Mouse (Mus musculus): ENCODE results near the gene Ak1. TPM values are rescaled to one million over a fixed set of nuclear protein-coding genes. Genes with fewer than 3 reads are reported as not detected.

Ak1 gene
- polyA plus RNA-seq, 1 experiment from 2014 or later = 22.8 TPM

DNA sequence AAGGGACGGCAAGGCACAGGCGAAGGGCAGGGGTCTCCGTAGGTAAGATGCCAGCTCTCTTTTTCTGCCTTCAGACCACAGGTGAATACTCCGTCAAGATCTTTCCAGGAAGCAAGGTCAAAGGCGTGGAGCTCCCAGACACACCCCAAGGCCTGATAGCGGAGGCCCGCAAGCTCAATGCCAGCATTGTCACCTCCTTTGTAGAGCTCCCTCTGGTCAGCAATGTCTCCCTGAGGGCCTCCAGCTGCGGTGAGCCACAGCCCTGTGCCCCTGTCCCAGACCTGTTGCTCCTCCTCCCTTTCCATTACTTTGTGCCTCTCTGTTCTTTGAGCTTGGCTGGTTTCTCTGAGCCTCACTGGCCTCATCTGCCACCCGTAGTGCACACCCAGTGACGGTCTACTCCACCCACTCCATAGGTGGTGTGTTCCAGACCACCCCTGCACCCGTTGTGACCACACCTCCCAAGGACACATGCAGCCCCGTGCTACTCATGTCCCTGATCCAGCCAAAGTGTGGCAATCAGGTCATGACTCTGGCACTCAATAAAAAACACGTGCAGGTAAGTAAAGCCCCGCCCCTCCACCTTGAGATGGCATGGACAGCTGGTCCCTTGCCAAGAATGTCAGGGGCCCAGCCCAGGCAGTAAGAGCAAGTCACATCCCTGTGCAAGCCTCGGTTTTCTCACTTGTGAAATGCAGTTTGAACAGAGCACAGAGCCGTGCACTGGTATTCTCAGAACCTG is 51.8 kb downstream of the Ak1 start:
- Histone ChIP-seq H3K9me3 (ENCODE audit: control insufficient read depth, low read length) (0 out of 2 replicates have a peak, but pooled peaks cover 3% of the 10 kb centered on the region), H3K9ac (ENCODE audit: low read length) (no peak overlapping the region), H3K27ac (ENCODE audit: low read depth) (peak overlapping the region; percentile 1; the same call in 1 of the 2 replicates), H3K4me3 (ENCODE audit: low read depth, low read length) (no peak overlapping the region), H3K36me3 (ENCODE audit: control insufficient read depth, insufficient read depth, low read length) (peaks cover 16% of the 10 kb centered on the region; the same call in 1 of the 2 replicates), H3K4me2 (ENCODE audit: low read length) (no peak overlapping the region), H3K4me1 (replicated peaks; ENCODE audit: control insufficient read depth, insufficient read depth, low read length) (no peaks in the 10 kb centered on the region), H3K27me3 (replicated peaks; ENCODE audit: control insufficient read depth, insufficient read depth, low read length) (no peaks in the 10 kb centered on the region)
- DNase-seq (ENCODE audit: low spot score) (peak; percentile 67), ATAC-seq (replicated peaks; ENCODE audit: low FRiP score, low TSS enrichment, low read depth) (peak; percentile 84)
- 72% methylated on average over 16 of the region's 16 CpGs for WGBS

DNA sequence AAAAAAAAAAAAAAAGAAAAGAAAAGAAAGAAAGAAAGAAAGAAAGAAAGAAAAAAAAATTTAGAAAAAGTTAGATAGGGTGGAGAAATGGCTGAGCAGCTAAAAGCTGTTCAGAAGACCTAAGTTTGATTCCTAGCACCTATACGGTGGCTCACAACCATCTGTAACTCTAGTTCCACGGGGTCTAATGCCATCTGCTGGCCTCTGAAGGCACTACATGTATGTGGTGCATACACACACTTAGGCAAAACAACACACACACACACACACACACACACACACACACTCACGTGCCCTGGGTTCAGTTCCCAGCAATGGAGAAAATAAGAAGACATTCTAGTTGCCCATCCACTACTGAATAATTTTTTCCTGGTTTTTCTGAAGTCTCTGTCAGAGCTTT is 55.3 kb downstream of the Ak1 start:
- Histone ChIP-seq H3K27ac (ENCODE audit: low read depth) (no peak overlapping the region), H3K4me1 (replicated peaks; ENCODE audit: control insufficient read depth, insufficient read depth, low read length) (peaks cover 7% of the 10 kb centered on the region), H3K27me3 (replicated peaks; ENCODE audit: control insufficient read depth, insufficient read depth, low read length) (no peaks in the 10 kb centered on the region), H3K9me3 (ENCODE audit: control insufficient read depth, low read length) (0 out of 2 replicates have a peak, but pooled peaks cover 3% of the 10 kb centered on the region), H3K36me3 (ENCODE audit: control insufficient read depth, insufficient read depth, low read length) (peaks cover 26% of the 10 kb centered on the region; the same call in 1 of the 2 replicates), H3K4me2 (ENCODE audit: low read length) (no peak overlapping the region), H3K9ac (ENCODE audit: low read length) (no peak overlapping the region), H3K4me3 (ENCODE audit: low read depth, low read length) (no peak overlapping the region)
- 80% methylated on average over 3 of the region's 3 CpGs for WGBS
- ATAC-seq (replicated peaks; ENCODE audit: low FRiP score, low TSS enrichment, low read depth) (no peak), DNase-seq (ENCODE audit: low spot score) (no peak)

DNA sequence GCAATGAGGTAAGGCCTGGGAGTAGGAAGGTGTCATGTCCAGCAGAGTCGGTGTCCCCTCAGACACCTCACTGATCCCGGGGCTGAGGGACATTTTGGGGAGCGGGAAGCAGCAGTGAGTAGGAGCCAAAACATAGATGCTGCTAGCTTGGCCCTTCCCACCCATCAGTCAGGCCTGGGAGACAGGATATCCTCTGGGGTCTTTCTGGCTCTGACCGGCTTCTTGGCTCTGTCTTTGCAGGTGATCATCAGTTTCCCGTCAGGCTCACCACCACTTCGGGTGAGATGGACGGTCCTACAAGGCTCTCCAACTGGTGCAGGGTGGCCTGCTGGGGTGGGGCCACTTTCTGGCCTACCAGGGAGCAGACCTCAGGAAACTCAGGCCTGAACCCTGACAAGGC is 56.1 kb downstream of the Ak1 start:
- Histone ChIP-seq H3K9ac (ENCODE audit: low read length) (no peak overlapping the region), H3K4me1 (replicated peaks; ENCODE audit: control insufficient read depth, insufficient read depth, low read length) (peaks cover 13% of the 10 kb centered on the region), H3K4me2 (ENCODE audit: low read length) (no peak overlapping the region), H3K4me3 (ENCODE audit: low read depth, low read length) (no peak overlapping the region), H3K27ac (ENCODE audit: low read depth) (no peak overlapping the region), H3K36me3 (ENCODE audit: control insufficient read depth, insufficient read depth, low read length) (peaks cover 30% of the 10 kb centered on the region), H3K27me3 (replicated peaks; ENCODE audit: control insufficient read depth, insufficient read depth, low read length) (no peaks in the 10 kb centered on the region), H3K9me3 (ENCODE audit: control insufficient read depth, low read length) (0 out of 2 replicates have a peak, but pooled peaks cover 3% of the 10 kb centered on the region)
- 86% methylated on average over 7 of the region's 7 CpGs for WGBS
- ATAC-seq (replicated peaks; ENCODE audit: low FRiP score, low TSS enrichment, low read depth) (no peak), DNase-seq (ENCODE audit: low spot score) (no peak)

DNA sequence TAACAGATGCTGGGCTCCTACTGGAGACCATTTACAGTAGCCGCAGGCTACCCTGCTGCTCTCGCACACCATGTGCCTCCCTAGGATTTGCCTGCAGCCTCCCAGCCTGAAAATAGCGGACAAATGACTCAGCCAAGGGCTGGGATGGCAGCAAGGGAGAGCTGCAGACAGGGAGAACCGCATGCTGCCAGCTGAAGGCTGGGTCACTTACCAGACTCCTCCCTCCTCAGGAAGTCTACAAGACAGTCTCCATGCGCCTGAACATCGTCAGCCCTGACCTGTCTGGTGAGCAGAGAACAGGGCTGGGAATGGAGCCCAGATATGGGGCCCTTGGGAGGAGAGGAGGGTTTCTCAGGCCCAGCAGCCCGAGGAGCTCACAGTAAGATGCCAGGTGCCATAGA is 58.5 kb downstream of the Ak1 start:
- Histone ChIP-seq H3K27ac (ENCODE audit: low read depth) (peak overlapping the region; percentile 76), H3K4me3 (ENCODE audit: low read depth, low read length) (no peak overlapping the region), H3K9ac (ENCODE audit: low read length) (no peak overlapping the region), H3K4me1 (replicated peaks; ENCODE audit: control insufficient read depth, insufficient read depth, low read length) (peaks cover 13% of the 10 kb centered on the region), H3K9me3 (ENCODE audit: control insufficient read depth, low read length) (0 out of 2 replicates have a peak, but pooled peaks cover 3% of the 10 kb centered on the region), H3K36me3 (ENCODE audit: control insufficient read depth, insufficient read depth, low read length) (peaks cover 44% of the 10 kb centered on the region), H3K27me3 (replicated peaks; ENCODE audit: control insufficient read depth, insufficient read depth, low read length) (no peaks in the 10 kb centered on the region), H3K4me2 (ENCODE audit: low read length) (no peak overlapping the region)
- DNase-seq (ENCODE audit: low spot score) = peak; percentile 74
- peak; percentile 73; the same call in 1 of the 2 replicates for ATAC-seq (replicated peaks; ENCODE audit: low FRiP score, low TSS enrichment, low read depth)
- 24% methylated on average over 7 of the region's 7 CpGs for WGBS

DNA sequence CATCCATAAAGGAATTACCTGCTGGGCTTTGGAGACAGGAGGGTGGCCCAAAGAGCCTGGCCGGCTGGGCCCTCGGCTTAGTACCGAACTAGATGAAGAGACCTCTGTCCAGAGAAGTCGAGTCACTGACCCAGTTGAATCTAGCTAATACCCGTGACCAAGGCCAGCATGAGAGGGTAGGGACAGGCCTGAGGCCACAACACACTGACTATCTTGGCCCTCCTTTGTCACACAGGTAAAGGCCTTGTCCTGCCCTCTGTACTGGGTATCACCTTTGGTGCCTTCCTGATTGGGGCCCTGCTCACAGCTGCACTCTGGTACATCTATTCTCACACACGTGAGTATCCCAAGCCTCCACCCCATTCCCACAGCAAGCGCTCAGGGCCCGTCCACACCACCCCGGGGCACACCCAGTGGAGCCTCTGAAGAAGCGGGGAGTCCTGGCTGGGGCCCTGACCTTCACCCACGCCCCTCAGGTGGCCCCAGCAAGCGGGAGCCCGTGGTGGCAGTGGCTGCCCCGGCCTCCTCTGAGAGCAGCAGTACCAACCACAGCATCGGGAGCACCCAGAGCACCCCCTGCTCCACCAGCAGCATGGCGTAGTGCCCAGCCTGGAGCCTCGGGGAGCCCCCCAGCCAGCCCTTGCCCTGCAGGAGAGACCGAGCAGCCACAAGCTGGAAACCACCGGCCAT is 59.5 kb downstream of the Ak1 start:
- H3K36me3 ChIP-seq (ENCODE audit: control insufficient read depth, insufficient read depth, low read length) = peaks cover 49% of the 10 kb centered on the region
- H3K9ac ChIP-seq (ENCODE audit: low read length) = no peak overlapping the region

DNA sequence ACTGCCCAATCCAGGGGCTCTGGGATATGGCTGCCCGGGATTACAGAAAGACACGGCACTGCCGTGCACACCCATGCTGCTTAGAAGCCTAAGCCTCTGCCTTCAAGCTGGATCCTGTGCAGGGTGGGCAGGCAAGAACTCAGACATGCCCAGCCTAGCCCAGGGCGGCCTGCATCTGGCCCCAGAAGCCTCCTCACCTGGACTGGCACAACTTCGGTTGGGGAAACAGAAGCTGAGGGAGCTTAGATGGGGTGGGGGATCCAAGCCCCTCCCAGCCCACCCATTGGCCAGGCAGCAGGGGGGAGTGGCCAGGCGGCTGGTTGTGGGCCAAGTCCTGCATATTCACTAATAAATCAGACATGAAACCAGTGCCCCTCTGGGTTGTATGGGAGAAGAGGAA is 60.2 kb downstream of the Ak1 start:
- Histone ChIP-seq H3K4me2 (ENCODE audit: low read length) (no peak overlapping the region), H3K27ac (ENCODE audit: low read depth) (peak overlapping the region; percentile 76; the same call in 1 of the 2 replicates), H3K4me1 (replicated peaks; ENCODE audit: control insufficient read depth, insufficient read depth, low read length) (peaks cover 13% of the 10 kb centered on the region), H3K9me3 (ENCODE audit: control insufficient read depth, low read length) (0 out of 2 replicates have a peak, but pooled peaks cover 2% of the 10 kb centered on the region), H3K36me3 (ENCODE audit: control insufficient read depth, insufficient read depth, low read length) (peaks cover 56% of the 10 kb centered on the region), H3K27me3 (replicated peaks; ENCODE audit: control insufficient read depth, insufficient read depth, low read length) (no peaks in the 10 kb centered on the region), H3K4me3 (ENCODE audit: low read depth, low read length) (no peak overlapping the region), H3K9ac (ENCODE audit: low read length) (no peak overlapping the region)
- WGBS = 56% methylated on average over 6 of the region's 6 CpGs
- DNase-seq (ENCODE audit: low spot score) (peak; percentile 55), ATAC-seq (replicated peaks; ENCODE audit: low FRiP score, low TSS enrichment, low read depth) (no peak)

More for the DNA sequence above, 59.5 kb downstream of the Ak1 start:
- no peaks in the 10 kb centered on the region for H3K27me3 ChIP-seq (replicated peaks; ENCODE audit: control insufficient read depth, insufficient read depth, low read length)
- H3K4me1 ChIP-seq (replicated peaks; ENCODE audit: control insufficient read depth, insufficient read depth, low read length) = peaks cover 13% of the 10 kb centered on the region
- ATAC-seq (replicated peaks; ENCODE audit: low FRiP score, low TSS enrichment, low read depth) = 0 out of 2 replicates have a peak, but pooled peaks have one; percentile 13
- H3K27ac ChIP-seq (ENCODE audit: low read depth) = peak overlapping the region; percentile 76
- no peak for DNase-seq (ENCODE audit: low spot score)
- H3K9me3 ChIP-seq (ENCODE audit: control insufficient read depth, low read length) = 0 out of 2 replicates have a peak, but pooled peaks cover 3% of the 10 kb centered on the region
- 87% methylated on average over 19 of the region's 19 CpGs for WGBS
- no peak overlapping the region for H3K4me3 ChIP-seq (ENCODE audit: low read depth, low read length)
- H3K4me2 ChIP-seq (ENCODE audit: low read length) = no peak overlapping the region

DNA sequence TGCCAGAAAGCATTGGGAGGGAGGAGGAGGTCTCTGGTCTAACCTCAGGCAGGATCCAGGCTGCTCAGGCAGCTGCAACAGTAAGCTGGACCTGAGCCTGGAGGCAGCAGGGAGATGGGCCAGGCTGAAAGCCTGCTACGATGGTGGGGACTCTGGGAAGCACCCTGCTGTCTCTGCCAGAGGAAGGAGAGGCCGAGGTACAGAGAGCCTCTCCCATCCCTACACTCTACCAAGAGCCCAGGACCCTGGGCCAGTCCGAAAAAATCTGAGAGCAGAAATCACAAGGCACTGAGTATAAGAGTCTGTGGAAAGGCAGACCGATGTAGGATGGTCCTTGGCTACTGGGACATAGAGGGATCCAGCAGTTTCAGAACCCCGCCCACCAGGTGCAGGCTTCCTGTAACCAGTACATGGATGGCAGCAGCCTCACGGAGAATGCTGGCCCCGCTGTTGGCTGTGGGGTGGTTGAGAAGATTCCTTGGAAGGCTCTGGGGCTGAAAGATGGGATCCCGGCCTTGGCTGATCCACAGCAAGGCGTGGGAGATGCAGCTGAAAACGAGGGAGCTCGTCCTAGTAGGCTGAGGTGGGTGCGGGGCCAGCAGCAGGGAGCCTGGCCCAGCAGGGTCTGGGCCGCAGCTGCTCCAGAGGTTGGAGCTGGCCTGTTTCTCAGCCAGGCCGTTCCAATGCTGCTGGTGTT is 61.3 kb downstream of the Ak1 start:
- Histone ChIP-seq H3K27me3 (replicated peaks; ENCODE audit: control insufficient read depth, insufficient read depth, low read length) (no peaks in the 10 kb centered on the region), H3K9ac (ENCODE audit: low read length) (no peak overlapping the region), H3K36me3 (ENCODE audit: control insufficient read depth, insufficient read depth, low read length) (peaks cover 67% of the 10 kb centered on the region), H3K9me3 (ENCODE audit: control insufficient read depth, low read length) (no peaks in the 10 kb centered on the region), H3K4me2 (ENCODE audit: low read length) (no peak overlapping the region), H3K4me1 (replicated peaks; ENCODE audit: control insufficient read depth, insufficient read depth, low read length) (peaks cover 13% of the 10 kb centered on the region), H3K27ac (ENCODE audit: low read depth) (no peak overlapping the region), H3K4me3 (ENCODE audit: low read depth, low read length) (no peak overlapping the region)
- no peak for DNase-seq (ENCODE audit: low spot score)
- no peak for ATAC-seq (replicated peaks; ENCODE audit: low FRiP score, low TSS enrichment, low read depth)
- 78% methylated on average over 14 of the region's 14 CpGs for WGBS

DNA sequence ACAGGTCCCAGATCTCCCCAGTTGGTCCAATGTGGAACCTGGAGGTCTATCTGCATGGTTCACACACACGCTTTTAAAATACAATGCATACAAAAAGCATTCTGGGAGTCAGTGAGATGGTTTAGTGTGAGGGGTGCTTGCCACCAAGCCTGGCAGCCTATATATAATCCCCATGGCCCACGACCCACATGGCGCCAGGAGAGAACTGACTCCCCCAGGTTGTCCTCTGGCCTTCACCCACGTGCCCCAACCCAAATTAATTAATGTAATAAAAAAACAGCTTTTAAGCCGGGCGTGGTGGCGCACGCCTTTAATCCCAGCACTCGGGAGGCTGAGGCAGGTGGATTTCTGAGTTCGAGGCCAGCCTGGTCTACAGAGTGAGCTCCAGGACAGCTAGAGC is 62.1 kb downstream of the Ak1 start:
- Histone ChIP-seq H3K4me2 (ENCODE audit: low read length) (no peak overlapping the region), H3K27me3 (replicated peaks; ENCODE audit: control insufficient read depth, insufficient read depth, low read length) (no peaks in the 10 kb centered on the region), H3K4me3 (ENCODE audit: low read depth, low read length) (no peak overlapping the region), H3K9me3 (ENCODE audit: control insufficient read depth, low read length) (no peaks in the 10 kb centered on the region), H3K9ac (ENCODE audit: low read length) (no peak overlapping the region), H3K27ac (ENCODE audit: low read depth) (no peak overlapping the region), H3K36me3 (ENCODE audit: control insufficient read depth, insufficient read depth, low read length) (peaks cover 72% of the 10 kb centered on the region), H3K4me1 (replicated peaks; ENCODE audit: control insufficient read depth, insufficient read depth, low read length) (peaks cover 13% of the 10 kb centered on the region)
- 93% methylated on average over 10 of the region's 10 CpGs for WGBS
- ATAC-seq (replicated peaks; ENCODE audit: low FRiP score, low TSS enrichment, low read depth) (no peak), DNase-seq (ENCODE audit: low spot score) (no peak)
